Mouse (Mus musculus): ENCODE results near the gene Ccr1l1. TPM values are rescaled to one million over a fixed set of nuclear protein-coding genes. Genes with fewer than 3 reads are reported as not detected.

Ccr1l1 gene
- polyA plus RNA-seq, 1 experiment from 2014 or later: not detected

- Histone ChIP-seq H3K4me2 (no peak overlapping the region), H3K4me3 (no peak overlapping the region), H3K9me3 (no peaks in the 10 kb centered on the region), H3K9ac (no peak overlapping the region), H3K36me3 (no peaks in the 10 kb centered on the region), H3K27ac (no peak overlapping the region), H3K4me1 (no peaks in the 10 kb centered on the region), H3K27me3 (no peaks in the 10 kb centered on the region)
- WGBS: 55% methylated on average over 2 of the region's 2 CpGs
- ATAC-seq (ENCODE audit: borderline replicate concordance, extremely low read depth, low FRiP score, low TSS enrichment): no peak
Measured at GRCm38 (mm10) chr9:123953551-123953950, 24.7 kb downstream of the Ccr1l1 start.

DNA sequence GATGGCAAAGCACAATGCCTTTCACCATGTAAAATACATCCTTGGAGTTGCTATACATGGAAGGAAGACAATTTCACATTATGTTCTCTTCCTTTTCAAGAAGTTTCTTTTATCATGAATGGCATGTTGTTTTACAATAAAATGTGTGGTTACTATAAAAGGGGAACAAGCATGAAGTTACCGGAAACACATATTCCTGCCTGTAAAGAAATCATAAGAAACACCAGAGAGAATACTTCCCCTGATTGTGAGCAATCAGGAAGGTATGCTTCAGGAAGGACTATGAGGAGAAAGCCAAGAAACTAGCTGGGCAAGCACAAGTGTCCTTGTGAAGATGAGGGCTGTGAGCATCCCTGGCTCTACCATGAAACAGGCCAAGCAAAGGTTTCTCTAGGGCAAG lies 27.0 kb downstream of the Ccr1l1 start:
- Histone ChIP-seq H3K27me3 (no peaks in the 10 kb centered on the region), H3K4me2 (no peak overlapping the region), H3K27ac (no peak overlapping the region), H3K9ac (no peak overlapping the region), H3K4me3 (no peak overlapping the region), H3K4me1 (no peaks in the 10 kb centered on the region), H3K36me3 (no peaks in the 10 kb centered on the region), H3K9me3 (no peaks in the 10 kb centered on the region)
- ATAC-seq (ENCODE audit: borderline replicate concordance, extremely low read depth, low FRiP score, low TSS enrichment): no peak
- WGBS: 97% methylated on average over 1 of the region's 1 CpGs

DNA sequence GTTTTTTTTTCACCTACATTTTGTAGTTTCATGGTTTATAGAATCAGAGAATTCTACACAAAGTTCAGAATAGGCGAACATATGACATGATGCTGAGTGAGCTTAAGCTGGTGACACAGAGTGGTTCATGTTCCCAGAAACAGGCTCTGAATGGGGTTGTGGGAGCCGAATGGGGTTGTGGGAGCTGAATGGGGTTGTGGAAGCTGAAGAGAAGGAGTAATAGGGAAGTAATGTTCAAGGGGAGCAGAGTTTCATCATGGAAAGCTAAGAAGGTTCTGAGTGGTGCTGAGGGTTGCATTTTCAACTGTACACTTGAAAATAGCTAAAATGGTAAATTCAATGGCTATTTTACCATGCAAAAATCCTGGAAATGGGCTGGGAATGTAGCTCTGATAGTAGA lies 28.8 kb downstream of the Ccr1l1 start:
- Histone ChIP-seq H3K4me2 (no peak overlapping the region), H3K36me3 (no peaks in the 10 kb centered on the region), H3K4me3 (no peak overlapping the region), H3K4me1 (no peaks in the 10 kb centered on the region), H3K27ac (no peak overlapping the region), H3K27me3 (no peaks in the 10 kb centered on the region), H3K9ac (no peak overlapping the region), H3K9me3 (no peaks in the 10 kb centered on the region)
- no peak for ATAC-seq (ENCODE audit: borderline replicate concordance, extremely low read depth, low FRiP score, low TSS enrichment)
- WGBS: 73% methylated on average over 2 of the region's 2 CpGs

DNA sequence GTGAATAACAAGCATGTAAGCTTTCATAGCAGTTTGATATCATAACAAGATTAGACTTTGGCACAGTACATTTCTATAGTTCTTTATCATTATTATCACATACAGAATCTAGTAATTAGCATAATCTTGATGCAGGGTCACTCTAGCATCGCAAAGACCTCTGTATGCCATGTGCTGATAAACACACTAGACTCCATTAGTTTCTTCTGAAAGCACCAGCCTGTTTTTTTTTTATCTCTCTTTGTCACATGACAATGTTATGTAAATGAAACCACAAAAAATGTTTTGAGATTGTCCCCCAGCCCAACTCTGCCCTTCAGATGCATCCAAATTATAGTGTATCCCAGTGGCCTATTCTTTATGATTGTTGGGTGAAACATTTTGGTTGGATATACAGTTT lies 30.4 kb downstream of the Ccr1l1 start:
- H3K4me2 ChIP-seq: no peak overlapping the region
- H3K36me3 ChIP-seq: no peaks in the 10 kb centered on the region
- H3K27me3 ChIP-seq: no peaks in the 10 kb centered on the region
- no peak for ATAC-seq (ENCODE audit: borderline replicate concordance, extremely low read depth, low FRiP score, low TSS enrichment)
- WGBS: 85% methylated on average over 1 of the region's 1 CpGs
- H3K9me3 ChIP-seq: no peaks in the 10 kb centered on the region
- H3K27ac ChIP-seq: no peak overlapping the region
- H3K9ac ChIP-seq: no peak overlapping the region
- H3K4me1 ChIP-seq: no peaks in the 10 kb centered on the region
- no peak overlapping the region for H3K4me3 ChIP-seq

GRCm38 (mm10) chr9:123942025-123942424 lies 36.2 kb downstream of the Ccr1l1 start:
- Histone ChIP-seq H3K27ac (no peak overlapping the region), H3K9me3 (no peaks in the 10 kb centered on the region), H3K36me3 (no peaks in the 10 kb centered on the region), H3K4me2 (no peak overlapping the region), H3K27me3 (no peaks in the 10 kb centered on the region), H3K4me3 (no peak overlapping the region), H3K9ac (no peak overlapping the region), H3K4me1 (no peaks in the 10 kb centered on the region)
- WGBS: 86% methylated on average over 3 of the region's 3 CpGs
- no peak for ATAC-seq (ENCODE audit: borderline replicate concordance, extremely low read depth, low FRiP score, low TSS enrichment)

DNA sequence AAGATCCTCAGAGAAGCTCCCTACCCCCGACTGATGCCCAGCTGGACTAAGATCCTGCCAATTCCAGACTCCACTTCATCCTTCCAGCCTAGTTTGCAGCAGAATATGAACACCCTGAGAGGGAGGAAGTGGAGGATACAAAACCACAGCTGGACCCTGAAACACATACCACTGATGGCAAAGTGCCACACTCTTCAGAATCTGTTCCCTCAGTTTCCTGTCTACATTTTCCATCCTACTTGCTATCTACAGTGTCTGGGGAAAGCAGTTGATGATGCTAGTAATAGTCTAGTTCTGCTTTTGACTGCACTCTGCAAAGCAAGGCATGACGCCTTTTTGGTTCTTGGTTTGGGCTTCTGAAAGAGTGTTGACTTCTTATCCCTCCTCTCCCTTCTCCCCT lies 36.9 kb downstream of the Ccr1l1 start:
- Histone ChIP-seq H3K4me1 (no peaks in the 10 kb centered on the region), H3K9me3 (no peaks in the 10 kb centered on the region), H3K4me2 (no peak overlapping the region), H3K9ac (no peak overlapping the region), H3K27ac (peak overlapping the region; percentile 15; the same call in 1 of the 2 replicates), H3K27me3 (no peaks in the 10 kb centered on the region), H3K36me3 (no peaks in the 10 kb centered on the region), H3K4me3 (no peak overlapping the region)
- no peak for ATAC-seq (ENCODE audit: borderline replicate concordance, extremely low read depth, low FRiP score, low TSS enrichment)
- WGBS: 64% methylated on average over 2 of the region's 2 CpGs

DNA sequence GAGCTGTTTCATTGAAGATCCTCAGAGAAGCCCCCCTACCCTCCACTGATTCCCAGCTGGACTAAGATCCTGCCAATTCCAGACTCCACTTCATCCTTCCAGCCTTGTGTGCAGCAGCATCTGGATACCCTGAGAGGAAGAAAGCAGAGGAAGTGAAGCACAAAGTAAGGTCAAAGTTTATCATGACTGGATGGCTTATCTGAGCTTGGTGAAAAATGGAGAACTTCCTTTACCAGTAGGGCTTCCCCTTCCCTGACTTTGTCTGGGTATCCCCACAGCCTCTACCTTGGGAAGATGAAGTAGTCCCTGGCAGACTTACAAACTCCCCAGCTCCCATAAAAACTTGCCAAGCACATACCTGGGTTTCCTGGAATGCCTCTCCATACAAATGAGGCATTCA lies 37.6 kb downstream of the Ccr1l1 start:
- ATAC-seq (ENCODE audit: borderline replicate concordance, extremely low read depth, low FRiP score, low TSS enrichment): no peak
- Histone ChIP-seq H3K9me3 (no peaks in the 10 kb centered on the region), H3K4me1 (no peaks in the 10 kb centered on the region), H3K4me3 (no peak overlapping the region), H3K27me3 (no peaks in the 10 kb centered on the region), H3K36me3 (no peaks in the 10 kb centered on the region), H3K4me2 (no peak overlapping the region), H3K27ac (no peak overlapping the region), H3K9ac (no peak overlapping the region)

DNA sequence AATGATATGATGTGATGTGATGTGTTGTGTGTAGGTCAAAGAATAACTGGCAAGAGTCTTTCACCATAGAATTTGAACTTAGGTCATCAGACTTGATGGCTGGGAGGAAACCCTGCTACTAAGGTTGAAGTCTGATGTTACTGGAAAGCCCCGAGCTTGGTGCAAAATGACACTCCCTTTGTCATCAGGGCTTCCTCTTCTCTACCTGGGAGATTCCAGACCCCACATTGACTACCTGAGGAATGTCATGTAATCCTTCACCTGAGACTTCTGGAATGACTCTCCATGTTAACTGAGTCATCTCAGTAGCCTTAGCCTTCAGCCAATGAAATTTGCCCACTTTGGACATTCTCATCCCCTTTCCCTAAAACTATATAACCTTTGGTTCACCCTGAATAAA lies 38.0 kb downstream of the Ccr1l1 start:
- Histone ChIP-seq H3K9ac (no peak overlapping the region), H3K36me3 (no peaks in the 10 kb centered on the region), H3K4me2 (no peak overlapping the region), H3K27me3 (no peaks in the 10 kb centered on the region), H3K9me3 (no peaks in the 10 kb centered on the region), H3K27ac (no peak overlapping the region), H3K4me3 (no peak overlapping the region), H3K4me1 (no peaks in the 10 kb centered on the region)
- no peak for ATAC-seq (ENCODE audit: borderline replicate concordance, extremely low read depth, low FRiP score, low TSS enrichment)
- 72% methylated on average over 1 of the region's 1 CpGs for WGBS

GRCm38 (mm10) chr9:123937989-123938388 lies 40.2 kb downstream of the Ccr1l1 start:
- Histone ChIP-seq H3K27ac (no peak overlapping the region), H3K9me3 (no peaks in the 10 kb centered on the region), H3K36me3 (no peaks in the 10 kb centered on the region), H3K4me2 (no peak overlapping the region), H3K4me3 (no peak overlapping the region), H3K4me1 (no peaks in the 10 kb centered on the region), H3K27me3 (no peaks in the 10 kb centered on the region), H3K9ac (no peak overlapping the region)
- WGBS: 87% methylated on average over 2 of the region's 2 CpGs
- ATAC-seq (ENCODE audit: borderline replicate concordance, extremely low read depth, low FRiP score, low TSS enrichment): no peak

- no peaks in the 10 kb centered on the region for H3K4me1 ChIP-seq
- no peaks in the 10 kb centered on the region for H3K9me3 ChIP-seq
- WGBS: 71% methylated on average over 9 of the region's 9 CpGs
- no peak overlapping the region for H3K27ac ChIP-seq
- no peak overlapping the region for H3K9ac ChIP-seq
- no peaks in the 10 kb centered on the region for H3K36me3 ChIP-seq
- ATAC-seq (ENCODE audit: borderline replicate concordance, extremely low read depth, low FRiP score, low TSS enrichment): no peak
- H3K4me3 ChIP-seq: no peak overlapping the region
- H3K27me3 ChIP-seq: no peaks in the 10 kb centered on the region
- no peak overlapping the region for H3K4me2 ChIP-seq
Measured at GRCm38 (mm10) chr9:123936604-123937280, 41.5 kb downstream of the Ccr1l1 start.

GRCm38 (mm10) chr9:123935776-123936175 lies 42.4 kb downstream of the Ccr1l1 start:
- no peaks in the 10 kb centered on the region for H3K4me1 ChIP-seq
- 85% methylated on average over 5 of the region's 5 CpGs for WGBS
- no peaks in the 10 kb centered on the region for H3K27me3 ChIP-seq
- H3K4me2 ChIP-seq: no peak overlapping the region
- ATAC-seq (ENCODE audit: borderline replicate concordance, extremely low read depth, low FRiP score, low TSS enrichment): no peak
- H3K9ac ChIP-seq: no peak overlapping the region
- no peak overlapping the region for H3K4me3 ChIP-seq
- no peaks in the 10 kb centered on the region for H3K9me3 ChIP-seq
- no peaks in the 10 kb centered on the region for H3K36me3 ChIP-seq
- no peak overlapping the region for H3K27ac ChIP-seq

GRCm38 (mm10) chr9:123935346-123935745 lies 42.9 kb downstream of the Ccr1l1 start:
- 90% methylated on average over 6 of the region's 6 CpGs for WGBS

More at GRCm38 (mm10) chr9:123935346-123935745, 42.9 kb downstream of the Ccr1l1 start:
- no peaks in the 10 kb centered on the region for H3K9me3 ChIP-seq
- H3K27me3 ChIP-seq: no peaks in the 10 kb centered on the region
- no peak overlapping the region for H3K27ac ChIP-seq
- no peak overlapping the region for H3K4me3 ChIP-seq
- no peaks in the 10 kb centered on the region for H3K4me1 ChIP-seq
- no peak for ATAC-seq (ENCODE audit: borderline replicate concordance, extremely low read depth, low FRiP score, low TSS enrichment)
- no peaks in the 10 kb centered on the region for H3K36me3 ChIP-seq
- no peak overlapping the region for H3K9ac ChIP-seq
- no peak overlapping the region for H3K4me2 ChIP-seq

Measured in lung, embryonic 15.5 days (tissue).